Mouse (Mus musculus) limb, embryonic 14.5 days (tissue): ENCODE measurements around the gene Tbc1d4. TPM values are rescaled to one million over a fixed set of nuclear protein-coding genes. Genes with fewer than 3 reads are reported as not detected.

Experiments
- ATAC-seq: fragments of 200-750 bp; cut with Nextera tagmentation; 2 replicates; pipeline ENCODE4 v1.8.0; 2017; ENCODE audit warnings: low read depth, moderate number of reproducible peaks, moderate TSS enrichment; ENCODE audit not compliant: low FRiP score
- DNase-seq: peaks from one replicate; pipeline ENCODE4 v3.0.0-alpha.2; 2015; ENCODE audit warnings: low spot score
- H3K27ac ChIP-seq: fragments of 300-500 bp; sonication (generic); replicated peaks from 2 replicates; pipeline ENCODE4 v1.5.1; 2014; ENCODE audit warnings: low read depth, mild to moderate bottlenecking, low read length, moderate library complexity, mixed read lengths
- H3K27me3 ChIP-seq: fragments of 300-500 bp; sonication (generic); 2 replicates; pipeline ENCODE4 v1.6.1; 2014; ENCODE audit warnings: low read length, mixed read lengths; ENCODE audit not compliant: control insufficient read depth, insufficient read depth
- H3K36me3 ChIP-seq: fragments of 300-500 bp; sonication (generic); 2 replicates; pipeline ENCODE4 v1.6.1; 2014; ENCODE audit warnings: mild to moderate bottlenecking, low read length, moderate library complexity, mixed read lengths; ENCODE audit not compliant: control insufficient read depth, insufficient read depth
- H3K4me1 ChIP-seq: fragments of 300-500 bp; sonication (generic); 2 replicates; pipeline ENCODE4 v1.6.1; 2014; ENCODE audit warnings: antibody characterized with exemption, low read length, mixed read lengths; ENCODE audit not compliant: control insufficient read depth, insufficient read depth
- H3K4me2 ChIP-seq: fragments of 300-500 bp; sonication (generic); replicated peaks from 2 replicates; pipeline ENCODE4 v1.6.1; 2014; ENCODE audit warnings: low read depth, mild to moderate bottlenecking, low read length, moderate library complexity; ENCODE audit not compliant: severe bottlenecking
- H3K4me3 ChIP-seq: fragments of 300-500 bp; sonication (generic); replicated peaks from 2 replicates; pipeline ENCODE4 v1.5.1; 2014; ENCODE audit warnings: low read length
- H3K9ac ChIP-seq: fragments of 300-500 bp; sonication (generic); 2 replicates; pipeline ENCODE4 v1.6.1; 2014; ENCODE audit warnings: mild to moderate bottlenecking, low read depth, low read length, moderate library complexity; ENCODE audit not compliant: severe bottlenecking
- H3K9me3 ChIP-seq: fragments of 300-500 bp; sonication (generic); 2 replicates; pipeline ENCODE4 v1.6.1; 2016; ENCODE audit warnings: low read length; ENCODE audit not compliant: control insufficient read depth
- POLR2A ChIP-seq: fragments of 200-500 bp; IDR thresholded peaks from 2 replicates; pipeline ENCODE4 v1.8.0; 2012; ENCODE audit warnings: inconsistent platforms, mild to moderate bottlenecking, moderate library complexity, borderline replicate concordance; ENCODE audit not compliant: insufficient read depth, insufficient read length; ENCODE audit errors: extremely low read depth
- WGBS: fragments of 180-500 bp; shearing (Covaris S2); extraction: QIAGEN DNeasy Blood & Tissue Kit; methylation state at CpG from one replicate; pipeline ENCODE4 v1.1.7; 2014; 5-methylcytosine and 5-hydroxymethylcytosine counted together
- polyA plus RNA-seq, 2 experiments: library from polyadenylated mRNA; depleted of rRNA in 1 of 2; stranded (reverse) in 1 of 2; unstranded in 1 of 2; fragments of >200 nt; fragmentation: Nextera tagmentation in 1 of 2; extraction: Ambion mirVana in 1 of 2; gene quantifications; 2 replicates each; pipeline versions ENCODE4 v1.2.1 to v1.2.3; 2012 to 2014

Gene Tbc1d4
- polyA plus RNA-seq, 2 experiments, result 11.9 to 12.6 TPM

GRCm38 (mm10) chr14:101586096-101586495 lies 22.9 kb downstream of the Tbc1d4 start:
- WGBS, result 52% methylated on average over 7 of the region's 7 CpGs
- TF ChIP-seq POLR2A, result no peak
- Histone ChIP-seq H3K4me3 (no peak overlapping the region), H3K4me2 (no peak overlapping the region), H3K4me1 (no peaks in the 10 kb centered on the region), H3K9me3 (no peaks in the 10 kb centered on the region), H3K27me3 (no peaks in the 10 kb centered on the region), H3K9ac (no peak overlapping the region), H3K36me3 (no peaks in the 10 kb centered on the region), H3K27ac (no peak overlapping the region)
- ATAC-seq (no peak), DNase-seq (no peak)

DNA sequence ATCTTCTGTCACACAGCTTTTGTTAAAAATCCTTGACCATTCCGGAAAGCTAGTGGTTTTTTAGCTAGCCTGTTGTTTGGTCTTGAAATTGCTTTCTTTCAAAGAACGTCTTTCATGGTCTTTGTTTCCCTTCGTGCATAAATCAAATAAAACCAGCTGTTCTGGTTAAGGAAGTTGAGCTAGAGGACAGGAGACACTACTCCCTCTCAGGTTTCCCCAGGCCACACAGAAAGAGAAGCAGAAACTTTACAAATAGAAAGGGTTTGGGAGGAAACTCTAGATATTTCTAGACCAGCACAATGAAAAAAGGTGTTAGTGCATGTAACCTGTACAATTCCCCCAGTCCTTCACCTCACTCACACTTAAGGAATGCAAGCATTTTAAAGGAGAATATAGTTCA lies 33.3 kb downstream of the Tbc1d4 start:
- H3K4me2 ChIP-seq, result no peak overlapping the region
- ATAC-seq (peak; percentile 30; the same call in 1 of the 2 replicates), DNase-seq (no peak)
- no peaks in the 10 kb centered on the region for H3K36me3 ChIP-seq
- TF ChIP-seq POLR2A, result no peak
- no peaks in the 10 kb centered on the region for H3K9me3 ChIP-seq
- WGBS, result 21% methylated on average over 3 of the region's 3 CpGs
- no peaks in the 10 kb centered on the region for H3K4me1 ChIP-seq
- no peak overlapping the region for H3K9ac ChIP-seq
- no peaks in the 10 kb centered on the region for H3K27me3 ChIP-seq
- no peak overlapping the region for H3K4me3 ChIP-seq
- no peak overlapping the region for H3K27ac ChIP-seq

DNA sequence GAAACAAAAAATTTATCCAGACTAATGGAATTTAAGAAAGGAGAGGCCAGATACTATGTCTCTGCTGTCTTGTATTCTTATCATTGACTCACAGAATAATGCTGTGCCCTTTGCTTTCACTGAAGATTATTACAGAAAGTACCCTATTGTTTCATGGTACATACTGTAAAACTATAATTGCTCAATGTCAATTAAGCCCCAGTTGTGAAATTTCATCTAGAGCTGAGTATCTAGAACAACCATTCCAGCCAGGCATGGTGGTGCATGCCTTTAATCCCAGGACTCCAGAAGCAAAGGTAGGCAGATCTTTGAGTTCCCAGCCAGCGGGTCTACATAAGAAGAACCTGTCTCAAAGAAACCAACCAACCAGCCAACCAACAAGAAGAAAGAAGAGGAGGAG lies 34.5 kb downstream of the Tbc1d4 start:
- H3K4me3 ChIP-seq, result no peak overlapping the region
- H3K36me3 ChIP-seq, result no peaks in the 10 kb centered on the region
- H3K27ac ChIP-seq, result no peak overlapping the region
- ATAC-seq (no peak), DNase-seq (no peak)
- no peak overlapping the region for H3K4me2 ChIP-seq
- H3K9me3 ChIP-seq, result no peaks in the 10 kb centered on the region
- 85% methylated on average over 1 of the region's 1 CpGs for WGBS
- no peaks in the 10 kb centered on the region for H3K4me1 ChIP-seq
- no peak overlapping the region for H3K9ac ChIP-seq
- no peaks in the 10 kb centered on the region for H3K27me3 ChIP-seq
- TF ChIP-seq POLR2A, result no peak

DNA sequence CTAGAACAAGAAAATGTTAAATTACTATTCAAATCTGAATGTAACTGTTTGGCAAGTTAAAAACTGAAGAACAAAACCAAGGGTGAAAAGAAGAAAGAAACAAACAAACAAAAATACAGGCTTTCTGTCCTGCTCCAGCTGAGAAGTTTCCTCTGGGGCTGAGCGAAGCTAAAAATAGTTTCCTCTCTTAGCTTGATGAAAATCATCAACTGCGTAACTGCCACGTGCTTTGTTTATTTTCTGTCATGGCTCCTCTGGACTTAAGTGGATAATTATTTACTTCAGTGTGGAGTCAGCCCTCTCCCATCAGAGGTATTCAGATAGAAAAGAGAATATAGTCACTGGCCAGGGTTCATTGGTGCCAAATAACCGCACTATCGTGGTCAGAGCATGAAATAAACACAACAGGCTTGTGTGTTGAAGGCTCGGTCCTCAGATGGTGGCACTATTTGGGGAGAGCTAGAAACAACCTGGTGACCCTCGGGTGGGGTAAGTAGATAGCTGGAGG lies 35.8 kb downstream of the Tbc1d4 start:
- no peak for TF ChIP-seq POLR2A
- Histone ChIP-seq H3K4me1 (0 out of 2 replicates have a peak, but pooled peaks cover 2% of the 10 kb centered on the region), H3K4me2 (no peak overlapping the region), H3K27ac (no peak overlapping the region), H3K27me3 (no peaks in the 10 kb centered on the region), H3K9ac (no peak overlapping the region), H3K36me3 (no peaks in the 10 kb centered on the region), H3K4me3 (no peak overlapping the region), H3K9me3 (no peaks in the 10 kb centered on the region)
- no peak for DNase-seq
- WGBS, result 78% methylated on average over 7 of the region's 7 CpGs
- ATAC-seq, result no peak

- ATAC-seq (0 out of 2 replicates have a peak, but pooled peaks have one; percentile 47), DNase-seq (peak; percentile 23)
- 64% methylated on average over 2 of the region's 2 CpGs for WGBS
Measured at GRCm38 (mm10) chr14:101568828-101569227, 40.2 kb downstream of the Tbc1d4 start.

More at GRCm38 (mm10) chr14:101568828-101569227, 40.2 kb downstream of the Tbc1d4 start:
- no peak for TF ChIP-seq POLR2A
- Histone ChIP-seq H3K4me2 (no peak overlapping the region), H3K9ac (no peak overlapping the region), H3K9me3 (no peaks in the 10 kb centered on the region), H3K27me3 (no peaks in the 10 kb centered on the region), H3K27ac (no peak overlapping the region), H3K36me3 (no peaks in the 10 kb centered on the region), H3K4me3 (no peak overlapping the region), H3K4me1 (peaks cover 15% of the 10 kb centered on the region; the same call in 1 of the 2 replicates)
